Mouse (Mus musculus) spleen, adult 2 months (tissue): ENCODE data around the gene Atg4d. TPM values are rescaled to one million over a fixed set of nuclear protein-coding genes. Genes with fewer than 3 reads are reported as not detected.
A peak's percentile ranks its signal among the peaks of the same experiment; 100 is the strongest.
"Not testable (repeated sequence)": the region's sequence is repeated elsewhere in the genome, so short reads cannot be mapped to it uniquely, and the experiment has no call there.

ENCODE experiments used
- DNase-seq, 2 experiments: peaks; one replicate each; pipeline versions ENCODE4 v3.0.0 to v3.0.0-alpha.2; 2012 to 2021; ENCODE audit warnings: low spot score in 2 of 2, low read depth in 1 of 2
- H3K27ac ChIP-seq: fragments of 200-500 bp; 2 replicates; pipeline ENCODE4 v1.5.1; 2012; ENCODE audit warnings: low read length, inconsistent platforms; ENCODE audit not compliant: insufficient read depth
- H3K27me3 ChIP-seq: fragments of 200-500 bp; 2 replicates; pipeline ENCODE4 v1.6.1; 2012; ENCODE audit warnings: mild to moderate bottlenecking, moderate library complexity, low read length, inconsistent platforms; ENCODE audit not compliant: control insufficient read depth, insufficient read depth
- H3K36me3 ChIP-seq: fragments of 200-500 bp; 2 replicates; pipeline ENCODE4 v1.6.1; 2012; ENCODE audit warnings: mild to moderate bottlenecking, low read length, inconsistent platforms; ENCODE audit not compliant: control insufficient read depth, insufficient read depth
- H3K4me1 ChIP-seq: fragments of 200-500 bp; 2 replicates; pipeline ENCODE4 v1.6.1; 2011; ENCODE audit warnings: inconsistent platforms; ENCODE audit not compliant: control insufficient read depth, insufficient read depth, insufficient read length
- H3K4me3 ChIP-seq: fragments of 200-500 bp; 2 replicates; pipeline ENCODE4 v1.5.1; 2011; ENCODE audit warnings: mild to moderate bottlenecking, inconsistent platforms; ENCODE audit not compliant: insufficient read depth, insufficient read length; ENCODE audit errors: extremely low read depth
- CTCF ChIP-seq: fragments of 200-500 bp; IDR thresholded peaks from 2 replicates; pipeline ENCODE4 v1.5.1; 2011; ENCODE audit warnings: mild to moderate bottlenecking, inconsistent platforms; ENCODE audit not compliant: insufficient read depth, insufficient read length, insufficient replicate concordance; ENCODE audit errors: extremely low read depth
- POLR2A ChIP-seq: fragments of 200-500 bp; IDR thresholded peaks from 2 replicates; pipeline ENCODE4 v1.6.1; 2011; ENCODE audit warnings: low read depth, low read length, inconsistent platforms
- WGBS: fragments of 180-500 bp; shearing (Covaris S2); methylation state at CpG from one replicate; pipeline ENCODE4 v1.1.7; 2018; 5-methylcytosine and 5-hydroxymethylcytosine counted together
- polyA plus RNA-seq: library from polyadenylated mRNA; depleted of rRNA; stranded (reverse); fragments of >200 nt; gene quantifications from 2 replicates; pipeline ENCODE4 v1.2.3, GENCODE M21; 2012

Atg4d gene
- polyA plus RNA-seq, 1 experiment, result 44.8 TPM

GRCm38 (mm10) chr9:21290589-21290988 lies 25.5 kb downstream of the Atg4d start:
- under 1% methylated on average over 20 of the region's 20 CpGs for WGBS
- DNase-seq, result peak in 1 of 2 experiments; percentile 14

GRCm38 (mm10) chr9:21291022-21291787 lies 26.1 kb downstream of the Atg4d start, which contains the start of gene Cdkn2d:
TSS of gene Cdkn2d (minus strand) at chr9:21291407.
- peaks cover 10% of the 10 kb centered on the region; the same call in 1 of the 2 replicates for H3K4me1 ChIP-seq
- peak; percentile 100 for DNase-seq
- H3K27me3 ChIP-seq, result no peaks in the 10 kb centered on the region
- WGBS, result under 1% methylated on average over 47 of the region's 51 CpGs
- peak within 1 kb of the TSS; percentile 78 for H3K4me3 ChIP-seq
- H3K36me3 ChIP-seq, result 0 out of 2 replicates have a peak, but pooled peaks cover 1% of the 10 kb centered on the region
- H3K27ac ChIP-seq, result peak within 1 kb of the TSS; percentile 83
- TF ChIP-seq POLR2A (peak; percentile 25), CTCF (0 out of 2 replicates have a peak, but pooled peaks have one; percentile 9)

More at GRCm38 (mm10) chr9:21290589-21290988, 25.5 kb downstream of the Atg4d start:
- TF ChIP-seq CTCF (no peak), POLR2A (no peak)
- H3K27ac ChIP-seq, result peak overlapping the region; percentile 77
- 0 out of 2 replicates have a peak, but pooled peaks cover 1% of the 10 kb centered on the region for H3K36me3 ChIP-seq
- H3K27me3 ChIP-seq, result no peaks in the 10 kb centered on the region
- peaks cover 10% of the 10 kb centered on the region; the same call in 1 of the 2 replicates for H3K4me1 ChIP-seq
- peak overlapping the region; percentile 78 for H3K4me3 ChIP-seq

- Histone ChIP-seq H3K27ac (peak overlapping the region; percentile 83), H3K4me3 (peak overlapping the region; percentile 61; the same call in 1 of the 2 replicates)
- H3K27me3 ChIP-seq, DNase-seq, H3K36me3 ChIP-seq, H3K4me1 ChIP-seq: not testable (repeated sequence)
- whole genome bisulfite sequencing, result 9% methylated on average over 7 of the region's 7 CpGs
These were observed 26.8 kb downstream of the Atg4d start for GRCm38 (mm10) chr9:21291868-21292267.

GRCm38 (mm10) chr9:21292271-21292670 lies 27.2 kb downstream of the Atg4d start:
- Histone ChIP-seq H3K4me1 (peaks cover 5% of the 10 kb centered on the region; the same call in 1 of the 2 replicates), H3K27me3 (no peaks in the 10 kb centered on the region), H3K27ac (no peak overlapping the region), H3K36me3 (0 out of 2 replicates have a peak, but pooled peaks cover 1% of the 10 kb centered on the region), H3K4me3 (no peak overlapping the region)
- no peak for TF ChIP-seq POLR2A
- no peak for TF ChIP-seq CTCF
- no peak for DNase-seq
- WGBS, result 85% methylated on average over 3 of the region's 3 CpGs

- H3K36me3 ChIP-seq, result no peaks in the 10 kb centered on the region
- no peak for DNase-seq
- no peak overlapping the region for H3K4me3 ChIP-seq
- H3K27me3 ChIP-seq, result no peaks in the 10 kb centered on the region
- WGBS, result 90% methylated on average over 10 of the region's 10 CpGs
- no peak overlapping the region for H3K27ac ChIP-seq
- no peaks in the 10 kb centered on the region for H3K4me1 ChIP-seq
- TF ChIP-seq CTCF (no peak), POLR2A (no peak)
These were observed 33.9 kb downstream of the Atg4d start for GRCm38 (mm10) chr9:21299014-21299413.

- no peaks in the 10 kb centered on the region for H3K27me3 ChIP-seq
- no peak for TF ChIP-seq POLR2A
- no peak for TF ChIP-seq CTCF
- no peak overlapping the region for H3K4me3 ChIP-seq
- no peak for DNase-seq
- no peaks in the 10 kb centered on the region for H3K36me3 ChIP-seq
- H3K4me1 ChIP-seq, result peaks cover 3% of the 10 kb centered on the region; the same call in 1 of the 2 replicates
- H3K27ac ChIP-seq, result no peak overlapping the region
- 86% methylated on average over 7 of the region's 7 CpGs for WGBS
These were observed 40.0 kb downstream of the Atg4d start for GRCm38 (mm10) chr9:21305065-21305464.

GRCm38 (mm10) chr9:21309150-21309741 lies 44.2 kb downstream of the Atg4d start:
- no peak for TF ChIP-seq CTCF
- no peak; the same call in 1 of the 2 replicates for TF ChIP-seq POLR2A
- Histone ChIP-seq H3K27ac (peak overlapping the region; percentile 67), H3K27me3 (no peaks in the 10 kb centered on the region), H3K36me3 (no peaks in the 10 kb centered on the region), H3K4me1 (peaks cover 3% of the 10 kb centered on the region), H3K4me3 (peak overlapping the region; percentile 50)
- DNase-seq, result peak; percentile 73 to 87
- WGBS, result 26% methylated on average over 15 of the region's 15 CpGs
